Mouse (Mus musculus): ENCODE data around the gene Klhl29.

GRCm38 (mm10) chr12:5331810-5332484 is 43.5 kb downstream of the Klhl29 start:
- no peak for TF ChIP-seq POLR2A (IDR thresholded peaks at IDR 0.05; ENCODE audit: low read depth, low read length)
- no peak for TF ChIP-seq CTCF (IDR thresholded peaks at IDR 0.05; ENCODE audit: extremely low read depth, insufficient read length, insufficient replicate concordance, low read depth, low read length)
